Comparison of ENCODE assay signal across 29 mouse cellular contexts in genomic region chr9:94430996-94431395, GRCm38 (mm10).
DNase-seq lines count a peak whose midpoint lies in the region; ATAC-seq and TF ChIP-seq lines count a peak whose summit lies in the region.
"Had no signal": no experiment of that assay in that cellular context is flagged by ENCODE, and none has a peak within 500 bp of the region (broad histone marks: within the 10 kb centered on the region; RNA-seq: fewer than 3 reads in every experiment).

No protein-coding gene starts in this region.

- TF ChIP-seq POLR2A in liver, adult 2 months (IDR thresholded peaks at IDR 0.05; ENCODE audit: extremely low read depth, insufficient read depth, low read length) = no peak

- H3K27me3 ChIP-seq in liver, adult 2 months (ENCODE audit: control insufficient read depth, insufficient read depth, low read length) = no peaks in the 10 kb centered on the region
- no peaks in the 10 kb centered on the region for H3K27me3 ChIP-seq in liver, postnatal 0 days (ENCODE audit: insufficient read depth, low read length)
- H3K27me3 ChIP-seq: CH12.LX; embryonic facial prominence, embryonic 12.5 days; forebrain, embryonic 12.5 days; Patski had no signal

- peaks cover 5% of the 10 kb centered on the region; the same call in 1 of the 2 replicates for H3K4me1 ChIP-seq in liver, adult 2 months (ENCODE audit: control insufficient read depth, insufficient read depth, low read length)
- no peaks in the 10 kb centered on the region; the same call in 1 of the 2 replicates for H3K4me1 ChIP-seq in liver, postnatal 0 days (ENCODE audit: insufficient read depth)
- H3K4me1 ChIP-seq: embryonic facial prominence, embryonic 10.5 days; embryonic facial prominence, embryonic 12.5 days; forebrain, embryonic 10.5 days; forebrain, embryonic 12.5 days had no signal

- no peak for ATAC-seq in liver, postnatal 0 days
- ATAC-seq: activated CD4-positive, CD25-positive, alpha-beta regulatory T cell, adult 4 months; CD4-positive, CD25-positive, alpha-beta regulatory T cell, adult 4 months; forebrain, embryonic 14.5 days; forebrain, embryonic 16.5 days; Patski had no signal

- 70% methylated on average over 6 of the region's 6 CpGs for WGBS in liver, adult 2 months
- 84% methylated on average over 6 of the region's 6 CpGs for WGBS in liver, postnatal 0 days (ENCODE audit: insufficient replicate concordance)

- H3K4me2 ChIP-seq in liver, postnatal 0 days (ENCODE audit: low read depth, low read length) = no peak overlapping the region
- H3K4me2 ChIP-seq: embryonic facial prominence, embryonic 12.5 days; forebrain, embryonic 12.5 days had no signal

- no peak for TF ChIP-seq CTCF in liver, adult 2 months (IDR thresholded peaks at IDR 0.05; ENCODE audit: low read depth, low read length)
- no peak for TF ChIP-seq CTCF in liver, postnatal 0 days (IDR thresholded peaks at IDR 0.05; ENCODE audit: low read depth)

- H3K27ac ChIP-seq in liver, adult 2 months (replicated peaks; ENCODE audit: insufficient read depth, low read depth, low read length) = no peak overlapping the region
- H3K27ac ChIP-seq in liver, postnatal 0 days (ENCODE audit: low read depth) = no peak overlapping the region
- H3K27ac ChIP-seq: embryonic facial prominence, embryonic 10.5 days; embryonic facial prominence, embryonic 12.5 days; forebrain, embryonic 10.5 days; forebrain, embryonic 12.5 days had no signal

- DNase-seq in adrenal gland, postnatal 10 days = peak; percentile 3
- no peak for DNase-seq in adrenal gland, postnatal 4 days (ENCODE audit: low spot score in 2 of 2)
- DNase-seq in liver, adult 2 months (ENCODE audit: extremely low read depth, low read depth, low spot score) = peak; percentile 80
- DNase-seq in liver, postnatal 0 days = no peak
- peak; percentile 69 for DNase-seq in adipocyte (ENCODE audit: low spot score)
- peak; percentile 98 for DNase-seq in gonadal fat pad, adult 2 months (ENCODE audit: low read depth)
- no peak for DNase-seq in thymus, postnatal 36 days
- DNase-seq: adrenal gland, adult 2 months; adrenal gland, postnatal 14 days; adrenal gland, postnatal 36 days; B cell, adult 2 months; cerebellum, adult 11 months; cerebellum, adult 18-20 months; cerebellum, adult 8-10 months; cerebellum, adult 9-11 months; cerebellum, postnatal 14 days; cerebellum, postnatal 36 days; embryo, embryonic 11 days had no signal

- H3K36me3 ChIP-seq in liver, adult 2 months (ENCODE audit: control insufficient read depth, insufficient read depth, low read length) = no peaks in the 10 kb centered on the region
- H3K36me3 ChIP-seq in liver, postnatal 0 days (replicated peaks; ENCODE audit: insufficient read depth, low read length) = no peaks in the 10 kb centered on the region
- H3K36me3 ChIP-seq: embryonic facial prominence, embryonic 10.5 days; embryonic facial prominence, embryonic 12.5 days; forebrain, embryonic 10.5 days; forebrain, embryonic 12.5 days; G1E had no signal

- no peak for TF ChIP-seq EP300 in liver, postnatal 0 days (IDR thresholded peaks at IDR 0.05; ENCODE audit: low read depth)

- H3K9ac ChIP-seq in liver, adult 2 months (ENCODE audit: low read depth, low read length) = no peak overlapping the region
- no peak overlapping the region for H3K9ac ChIP-seq in liver, postnatal 0 days (replicated peaks)
- H3K9ac ChIP-seq: embryonic facial prominence, embryonic 12.5 days; forebrain, embryonic 12.5 days had no signal

- no peaks in the 10 kb centered on the region for H3K9me3 ChIP-seq in liver, postnatal 0 days (ENCODE audit: low read length)
- H3K9me3 ChIP-seq: embryonic facial prominence, embryonic 10.5 days; embryonic facial prominence, embryonic 12.5 days; forebrain, embryonic 10.5 days; forebrain, embryonic 12.5 days; G1E had no signal

- H3K4me3 ChIP-seq in liver, adult 2 months (ENCODE audit: insufficient read depth, low read depth, low read length) = no peak overlapping the region
- no peak overlapping the region for H3K4me3 ChIP-seq in liver, postnatal 0 days (ENCODE audit: low read depth, low read length)
- H3K4me3 ChIP-seq: embryonic facial prominence, embryonic 10.5 days; embryonic facial prominence, embryonic 12.5 days; forebrain, embryonic 10.5 days; forebrain, embryonic 12.5 days had no signal

- no peaks in the 10 kb centered on the region for H3K79me2 ChIP-seq in liver, adult 2 months (ENCODE audit: control insufficient read depth, insufficient read depth, low read length)

Comparison
In these comparisons a context has a peak if more than half of its experiments do, and no peak if none do; other contexts are left out.
1. DNase-seq: peak in adrenal gland, postnatal 10 days (single experiment), liver, adult 2 months (single experiment), adipocyte (single experiment) and gonadal fat pad, adult 2 months (single experiment); none in adrenal gland, postnatal 4 days (0 of 2), liver, postnatal 0 days (single experiment) and thymus, postnatal 36 days (0 of 2).